Mouse (Mus musculus): ENCODE results near the gene Mcrip1.
A peak's percentile ranks its signal among the peaks of the same experiment; 100 is the strongest.
"Not testable (repeated sequence)": the region's sequence is repeated elsewhere in the genome, so short reads cannot be mapped to it uniquely, and the experiment has no call there.

Gene Mcrip1

GRCm38 (mm10) chr11:120518558-120518957 is 31.0 kb downstream of the Mcrip1 start:
- Histone ChIP-seq H3K9me3 (ENCODE audit: low read length) (no peaks in the 10 kb centered on the region), H3K4me3 (replicated peaks; ENCODE audit: low read length) (no peak overlapping the region), H3K36me3 (ENCODE audit: insufficient read depth, low read length) (no peaks in the 10 kb centered on the region), H3K27me3 (ENCODE audit: insufficient read depth, low read length) (0 out of 2 replicates have a peak, but pooled peaks cover 5% of the 10 kb centered on the region), H3K4me1 (replicated peaks; ENCODE audit: low read depth, low read length) (peaks cover 24% of the 10 kb centered on the region)
- no peak for TF ChIP-seq POU5F1 (IDR thresholded peaks at IDR 0.05; ENCODE audit: borderline replicate concordance, low read length)

GRCm38 (mm10) chr11:120518027-120518426 is 31.5 kb downstream of the Mcrip1 start:
- Histone ChIP-seq H3K36me3 (ENCODE audit: insufficient read depth, low read length) (no peaks in the 10 kb centered on the region), H3K4me3 (replicated peaks; ENCODE audit: low read length) (no peak overlapping the region), H3K4me1 (replicated peaks; ENCODE audit: low read depth, low read length) (peaks cover 27% of the 10 kb centered on the region), H3K9me3 (ENCODE audit: low read length) (no peaks in the 10 kb centered on the region), H3K27me3 (ENCODE audit: insufficient read depth, low read length) (0 out of 2 replicates have a peak, but pooled peaks cover 5% of the 10 kb centered on the region)
- TF ChIP-seq CTCF (conservative IDR thresholded peaks at IDR 0.05; ENCODE audit: low read length) (no peak), POU5F1 (IDR thresholded peaks at IDR 0.05; ENCODE audit: borderline replicate concordance, low read length) (no peak), NANOG (IDR thresholded peaks at IDR 0.05; ENCODE audit: borderline replicate concordance, low read length) (no peak)

- Histone ChIP-seq H3K9me3 (ENCODE audit: low read length) (no peaks in the 10 kb centered on the region), H3K36me3 (ENCODE audit: insufficient read depth, low read length) (no peaks in the 10 kb centered on the region), H3K4me1 (replicated peaks; ENCODE audit: low read depth, low read length) (peaks cover 31% of the 10 kb centered on the region), H3K27me3 (ENCODE audit: insufficient read depth, low read length) (0 out of 2 replicates have a peak, but pooled peaks cover 5% of the 10 kb centered on the region), H3K4me3 (replicated peaks; ENCODE audit: low read length) (no peak overlapping the region)
- TF ChIP-seq CTCF (conservative IDR thresholded peaks at IDR 0.05; ENCODE audit: low read length), result no peak
- TF ChIP-seq NANOG (IDR thresholded peaks at IDR 0.05; ENCODE audit: borderline replicate concordance, low read length), result no peak
These were observed 32.4 kb downstream of the Mcrip1 start for GRCm38 (mm10) chr11:120517147-120517546.

GRCm38 (mm10) chr11:120515611-120516010 is 33.9 kb downstream of the Mcrip1 start:
- peak; percentile 84 for TF ChIP-seq CTCF (conservative IDR thresholded peaks at IDR 0.05; ENCODE audit: low read length)
- no peak for TF ChIP-seq POU5F1 (IDR thresholded peaks at IDR 0.05; ENCODE audit: borderline replicate concordance, low read length)
- TF ChIP-seq NANOG (IDR thresholded peaks at IDR 0.05; ENCODE audit: borderline replicate concordance, low read length), result no peak
- Histone ChIP-seq H3K27me3 (ENCODE audit: insufficient read depth, low read length) (peaks cover 11% of the 10 kb centered on the region; the same call in 1 of the 2 replicates), H3K4me1 (replicated peaks; ENCODE audit: low read depth, low read length) (peaks cover 37% of the 10 kb centered on the region), H3K9me3 (ENCODE audit: low read length) (no peaks in the 10 kb centered on the region), H3K4me3 (replicated peaks; ENCODE audit: low read length) (peak overlapping the region; percentile 41), H3K36me3 (ENCODE audit: insufficient read depth, low read length) (no peaks in the 10 kb centered on the region)

- H3K27me3 ChIP-seq (ENCODE audit: insufficient read depth, low read length), result peaks cover 20% of the 10 kb centered on the region
- peaks cover 48% of the 10 kb centered on the region for H3K4me1 ChIP-seq (replicated peaks; ENCODE audit: low read depth, low read length)
- not testable (repeated sequence) for H3K4me3 ChIP-seq (replicated peaks; ENCODE audit: low read length); H3K9me3 ChIP-seq (ENCODE audit: low read length); H3K36me3 ChIP-seq (ENCODE audit: insufficient read depth, low read length)
These were observed 35.3 kb downstream of the Mcrip1 start for GRCm38 (mm10) chr11:120514262-120514661.

- Histone ChIP-seq H3K27me3 (ENCODE audit: insufficient read depth, low read length) (peaks cover 26% of the 10 kb centered on the region), H3K9me3 (ENCODE audit: low read length) (no peaks in the 10 kb centered on the region), H3K36me3 (ENCODE audit: insufficient read depth, low read length) (no peaks in the 10 kb centered on the region), H3K4me1 (replicated peaks; ENCODE audit: low read depth, low read length) (peaks cover 40% of the 10 kb centered on the region), H3K4me3 (replicated peaks; ENCODE audit: low read length) (no peak overlapping the region)
- no peak for TF ChIP-seq NANOG (IDR thresholded peaks at IDR 0.05; ENCODE audit: borderline replicate concordance, low read length)
- no peak for TF ChIP-seq CTCF (conservative IDR thresholded peaks at IDR 0.05; ENCODE audit: low read length)
- no peak for TF ChIP-seq POU5F1 (IDR thresholded peaks at IDR 0.05; ENCODE audit: borderline replicate concordance, low read length)
These were observed 36.6 kb downstream of the Mcrip1 start for GRCm38 (mm10) chr11:120512790-120513453.

- Histone ChIP-seq H3K27me3 (ENCODE audit: insufficient read depth, low read length) (peaks cover 21% of the 10 kb centered on the region), H3K4me1 (replicated peaks; ENCODE audit: low read depth, low read length) (peaks cover 30% of the 10 kb centered on the region), H3K9me3 (ENCODE audit: low read length) (no peaks in the 10 kb centered on the region), H3K4me3 (replicated peaks; ENCODE audit: low read length) (no peak overlapping the region), H3K36me3 (ENCODE audit: insufficient read depth, low read length) (no peaks in the 10 kb centered on the region)
- no peak for TF ChIP-seq CTCF (conservative IDR thresholded peaks at IDR 0.05; ENCODE audit: low read length)
- no peak for TF ChIP-seq NANOG (IDR thresholded peaks at IDR 0.05; ENCODE audit: borderline replicate concordance, low read length)
- TF ChIP-seq POU5F1 (IDR thresholded peaks at IDR 0.05; ENCODE audit: borderline replicate concordance, low read length), result no peak
These were observed 39.0 kb downstream of the Mcrip1 start for GRCm38 (mm10) chr11:120510375-120511030.

GRCm38 (mm10) chr11:120509940-120510339 is 39.6 kb downstream of the Mcrip1 start:
- no peaks in the 10 kb centered on the region for H3K9me3 ChIP-seq (ENCODE audit: low read length)
- TF ChIP-seq POU5F1 (IDR thresholded peaks at IDR 0.05; ENCODE audit: borderline replicate concordance, low read length) (no peak), CTCF (conservative IDR thresholded peaks at IDR 0.05; ENCODE audit: low read length) (no peak), NANOG (IDR thresholded peaks at IDR 0.05; ENCODE audit: borderline replicate concordance, low read length) (no peak)
- H3K36me3 ChIP-seq (ENCODE audit: insufficient read depth, low read length), result no peaks in the 10 kb centered on the region
- peaks cover 21% of the 10 kb centered on the region for H3K27me3 ChIP-seq (ENCODE audit: insufficient read depth, low read length)
- peaks cover 27% of the 10 kb centered on the region for H3K4me1 ChIP-seq (replicated peaks; ENCODE audit: low read depth, low read length)
- H3K4me3 ChIP-seq (replicated peaks; ENCODE audit: low read length), result no peak overlapping the region

All from E14TG2a.4 (cell line).